Mouse (Mus musculus) T-helper 17 cell (primary cell): ENCODE results near the gene Bub3.

Experiments used
- in situ Hi-C, 2 experiments: fragments of 300-600 bp; cut with MboI, MseI; formaldehyde crosslinking; loops; 1 replicate in 1 of 2; 2 replicates in 1 of 2; pipeline ENCODE4 v1.15.1; 2025; ENCODE audit warnings: high pct_unique_total_duplicates in 2 of 2

Bub3 gene

GRCm38 (mm10) chr7:131559986-131560696 is at the start of gene Bub3:
Bub3 (plus strand) TSS chr7:131560222.
- in situ Hi-C loops = loop anchor here (5.0 to 25.0 kb wide), 5 partner anchors 193 to 1277 kb away; partner anchors contain the start of genes 2310057M21Rik (in 1 of the 2) and Oat (in 1 of the 2)

GRCm38 (mm10) chr7:131539979-131540378 is 20.0 kb upstream of the Bub3 start:
- in situ Hi-C loops = loop anchor here (5.0 to 10.0 kb wide), 3 partner anchors 83 to 665 kb away; no protein-coding TSS in a partner anchor

GRCm38 (mm10) chr7:131541184-131542114 is 18.6 kb upstream of the Bub3 start:
- in situ Hi-C loops = no loop called here

- in situ Hi-C loops = no loop called here
These were observed 17.7 kb upstream of the Bub3 start, which contains the start of gene Hmx3 for GRCm38 (mm10) chr7:131542115-131542871. Hmx3 (plus strand) TSS chr7:131542867.

GRCm38 (mm10) chr7:131542872-131543622 is 17.0 kb upstream of the Bub3 start:
- in situ Hi-C loops = no loop called here

- in situ Hi-C loops = no loop called here
These were observed 16.2 kb upstream of the Bub3 start for GRCm38 (mm10) chr7:131543623-131544481.

GRCm38 (mm10) chr7:131544871-131545270 is 15.2 kb upstream of the Bub3 start:
- in situ Hi-C loops = no loop called here

GRCm38 (mm10) chr7:131545701-131546385 is 14.2 kb upstream of the Bub3 start:
- in situ Hi-C loops = no loop called here

GRCm38 (mm10) chr7:131546423-131546822 is 13.6 kb upstream of the Bub3 start:
- in situ Hi-C loops = no loop called here

- in situ Hi-C loops = no loop called here
These were observed 12.5 kb upstream of the Bub3 start for GRCm38 (mm10) chr7:131547481-131547880.

GRCm38 (mm10) chr7:131548473-131548872 is 11.5 kb upstream of the Bub3 start, which contains the start of gene Hmx2:
Hmx2 (plus strand) TSS chr7:131548773.
- in situ Hi-C loops = no loop called here

- in situ Hi-C loops = loop anchor here (10.0 to 25.0 kb wide), 3 partner anchors 1023 to 1286 kb away; partner anchors contain the start of gene Oat (in 1 of the 2)
These were observed 8.6 kb upstream of the Bub3 start for GRCm38 (mm10) chr7:131551471-131551870.

GRCm38 (mm10) chr7:131551931-131552741 is 7.9 kb upstream of the Bub3 start:
- in situ Hi-C loops = loop anchor here (10.0 to 25.0 kb wide), 3 partner anchors 1023 to 1285 kb away; partner anchors contain the start of gene Oat (in 1 of the 2)

GRCm38 (mm10) chr7:131552781-131553180 is 7.2 kb upstream of the Bub3 start:
- in situ Hi-C loops = loop anchor here (10.0 to 25.0 kb wide), 3 partner anchors 1022 to 1285 kb away; partner anchors contain the start of gene Oat (in 1 of the 2)

- in situ Hi-C loops = loop anchor here (10.0 to 25.0 kb wide), 3 partner anchors 1021 to 1284 kb away; partner anchors contain the start of gene Oat (in 1 of the 2)
These were observed 6.2 kb upstream of the Bub3 start for GRCm38 (mm10) chr7:131553771-131554175.

- in situ Hi-C loops = loop anchor here (5.0 to 25.0 kb wide), 5 partner anchors 187 to 1283 kb away; partner anchors contain the start of genes 2310057M21Rik (in 1 of the 2) and Oat (in 1 of the 2)
These were observed 5.5 kb upstream of the Bub3 start for GRCm38 (mm10) chr7:131554341-131555180.
